Mouse (Mus musculus): ENCODE results near the gene Hells. TPM values are rescaled to one million over a fixed set of nuclear protein-coding genes. Genes with fewer than 3 reads are reported as not detected.

Hells gene
- polyA plus RNA-seq, 1 experiment from 2014 or later, result 18.1 TPM

- no peaks in the 10 kb centered on the region for H3K4me1 ChIP-seq (replicated peaks; ENCODE audit: control insufficient read depth, insufficient read depth, low read length)
- H3K9me3 ChIP-seq (ENCODE audit: control insufficient read depth, low read length), result no peaks in the 10 kb centered on the region
- WGBS, result 87% methylated on average over 1 of the region's 1 CpGs
- no peak overlapping the region for H3K9ac ChIP-seq (replicated peaks; ENCODE audit: low read depth, low read length)
- H3K4me2 ChIP-seq (ENCODE audit: low read length), result no peak overlapping the region
- ATAC-seq, result no peak
- no peak overlapping the region for H3K4me3 ChIP-seq (replicated peaks; ENCODE audit: low read length)
- H3K27ac ChIP-seq (ENCODE audit: low read length), result no peak overlapping the region
- H3K36me3 ChIP-seq (ENCODE audit: control insufficient read depth, insufficient read depth), result no peaks in the 10 kb centered on the region
- H3K27me3 ChIP-seq (replicated peaks; ENCODE audit: control insufficient read depth, insufficient read depth, low read length), result no peaks in the 10 kb centered on the region
Measured at GRCm38 (mm10) chr19:39005132-39005531, 74.4 kb downstream of the Hells start.

DNA sequence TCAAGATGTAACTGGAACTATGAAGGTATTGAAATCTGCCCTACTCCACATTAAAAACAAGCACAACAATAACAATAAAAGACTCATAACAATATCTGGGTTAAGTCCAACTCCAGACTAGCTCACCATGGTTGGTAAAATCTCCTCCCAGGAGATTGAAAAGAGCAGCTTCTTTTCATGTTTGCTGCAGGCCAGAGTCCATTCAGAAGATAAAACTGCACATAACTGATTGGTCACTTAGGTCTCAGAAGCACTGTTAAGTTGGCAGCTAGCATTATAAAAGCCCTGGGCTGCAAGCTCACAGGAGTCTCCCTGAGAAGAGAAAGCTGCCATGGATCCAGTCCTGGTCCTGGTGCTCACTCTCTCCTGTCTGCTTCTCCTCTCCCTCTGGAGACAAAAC is 76.0 kb downstream of the Hells start, which contains the start of gene Cyp2c55:
Gene Cyp2c55, plus strand, starts transcription at position 305 of the 400 bp plus-strand sequence.
- no peak for ATAC-seq
- no peaks in the 10 kb centered on the region for H3K36me3 ChIP-seq (ENCODE audit: control insufficient read depth, insufficient read depth)
- no peak within 1 kb of the TSS for H3K9ac ChIP-seq (replicated peaks; ENCODE audit: low read depth, low read length)
- H3K9me3 ChIP-seq (ENCODE audit: control insufficient read depth, low read length), result no peaks in the 10 kb centered on the region
- H3K27ac ChIP-seq (ENCODE audit: low read length), result no peak within 1 kb of the TSS
- no peaks in the 10 kb centered on the region for H3K27me3 ChIP-seq (replicated peaks; ENCODE audit: control insufficient read depth, insufficient read depth, low read length)
- no peak within 1 kb of the TSS for H3K4me2 ChIP-seq (ENCODE audit: low read length)
- H3K4me3 ChIP-seq (replicated peaks; ENCODE audit: low read length), result no peak within 1 kb of the TSS
- no peaks in the 10 kb centered on the region for H3K4me1 ChIP-seq (replicated peaks; ENCODE audit: control insufficient read depth, insufficient read depth, low read length)

Small RNA genes within 50 kb of the gene (microRNA-seq; reads per million reads assigned to microRNA genes)
- gene Gm23800, result not detected

Other genes starting within 250 kb of the Hells start
- gene Noc3l, start 111.7 kb upstream of the Hells start, polyA plus RNA-seq (2015; fragmentation: Nextera tagmentation; extraction: Ambion mirVana), result 6.6 and 6.8 TPM in 2 replicates
- gene Tbc1d12, start 94.3 kb upstream of the Hells start, polyA plus RNA-seq (2015; fragmentation: Nextera tagmentation; extraction: Ambion mirVana), result 4.8 and 5.1 TPM in 2 replicates
- gene Cyp2c55, start 76.1 kb downstream of the Hells start, polyA plus RNA-seq (2015; fragmentation: Nextera tagmentation; extraction: Ambion mirVana), result not detected in 2 replicates
- not detected in 2 replicates for gene Cyp2c65, start 130.1 kb downstream of the Hells start, polyA plus RNA-seq (2015; fragmentation: Nextera tagmentation; extraction: Ambion mirVana)
- gene Cyp2c66, start 183.0 kb downstream of the Hells start, polyA plus RNA-seq (2015; fragmentation: Nextera tagmentation; extraction: Ambion mirVana), result not detected in 2 replicates

Data from forebrain, embryonic 16.5 days (tissue).